Mouse (Mus musculus): ENCODE measurements around the gene Casq1. TPM values are rescaled to one million over a fixed set of nuclear protein-coding genes. Genes with fewer than 3 reads are reported as not detected.
A peak's percentile ranks its signal among the peaks of the same experiment; 100 is the strongest.

Gene Casq1
- polyA plus RNA-seq, 1 experiment from 2014 or later: 0.99 TPM

DNA sequence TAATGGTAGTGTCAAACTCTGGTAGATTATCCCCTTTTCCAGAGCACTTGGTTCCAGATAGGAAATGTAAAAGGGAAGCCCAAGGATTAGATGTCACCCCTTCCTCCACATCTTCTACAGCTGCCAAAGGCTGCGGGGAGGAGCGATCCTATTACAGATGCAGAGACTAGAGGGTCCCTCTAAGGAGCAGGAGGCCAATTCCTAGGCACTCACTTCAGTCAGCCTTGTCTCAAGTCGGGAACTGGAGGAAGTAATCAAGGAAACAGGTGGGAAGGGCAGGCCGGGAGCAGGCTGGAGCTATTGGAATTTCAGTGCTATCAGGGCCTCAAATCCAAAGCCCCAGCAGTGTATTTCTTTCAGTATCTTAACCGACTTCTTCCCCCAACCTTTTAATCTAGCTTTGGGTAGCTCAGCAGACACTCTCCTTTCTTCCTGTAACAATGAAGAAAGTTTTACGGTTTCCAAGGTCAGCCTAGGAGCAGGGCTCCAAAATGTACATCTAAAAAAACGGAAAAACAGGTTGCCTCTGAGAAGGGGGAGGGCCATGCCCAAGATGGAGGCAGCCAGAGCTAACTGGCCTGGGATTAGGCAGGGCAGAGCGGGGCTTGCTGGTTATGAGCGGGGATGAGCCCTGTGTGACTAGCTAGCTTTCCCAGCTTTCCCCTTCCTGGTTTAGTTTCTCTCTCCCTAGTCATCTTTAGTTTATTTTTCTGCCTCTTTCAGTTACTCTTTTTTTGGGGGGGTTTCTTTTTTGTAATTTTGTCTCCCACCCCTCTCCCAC lies 15.4 kb downstream of the Casq1 start:
- no peaks in the 10 kb centered on the region for H3K9me3 ChIP-seq
- H3K27ac ChIP-seq: peak overlapping the region; percentile 96
- 8% methylated on average over 9 of the region's 9 CpGs for WGBS
- peak overlapping the region; percentile 85 for H3K4me3 ChIP-seq
- peaks cover 31% of the 10 kb centered on the region for H3K36me3 ChIP-seq (replicated peaks)
- H3K4me1 ChIP-seq: peaks cover 82% of the 10 kb centered on the region
- no peak for DNase-seq (ENCODE audit: extremely low spot score, low spot score)
- no peaks in the 10 kb centered on the region for H3K27me3 ChIP-seq (ENCODE audit: poor library complexity, severe bottlenecking)

- peak overlapping the region; percentile 96 for H3K27ac ChIP-seq
- H3K27me3 ChIP-seq (ENCODE audit: poor library complexity, severe bottlenecking): no peaks in the 10 kb centered on the region
- peaks cover 37% of the 10 kb centered on the region for H3K36me3 ChIP-seq (replicated peaks)
- DNase-seq (ENCODE audit: extremely low spot score, low spot score): peak; percentile 42
- peaks cover 82% of the 10 kb centered on the region for H3K4me1 ChIP-seq
- peak overlapping the region; percentile 85 for H3K4me3 ChIP-seq
- H3K9me3 ChIP-seq: no peaks in the 10 kb centered on the region
- WGBS: 5% methylated on average over 4 of the region's 4 CpGs
Measured at GRCm38 (mm10) chr1:172203566-172203965, 16.1 kb downstream of the Casq1 start.

DNA sequence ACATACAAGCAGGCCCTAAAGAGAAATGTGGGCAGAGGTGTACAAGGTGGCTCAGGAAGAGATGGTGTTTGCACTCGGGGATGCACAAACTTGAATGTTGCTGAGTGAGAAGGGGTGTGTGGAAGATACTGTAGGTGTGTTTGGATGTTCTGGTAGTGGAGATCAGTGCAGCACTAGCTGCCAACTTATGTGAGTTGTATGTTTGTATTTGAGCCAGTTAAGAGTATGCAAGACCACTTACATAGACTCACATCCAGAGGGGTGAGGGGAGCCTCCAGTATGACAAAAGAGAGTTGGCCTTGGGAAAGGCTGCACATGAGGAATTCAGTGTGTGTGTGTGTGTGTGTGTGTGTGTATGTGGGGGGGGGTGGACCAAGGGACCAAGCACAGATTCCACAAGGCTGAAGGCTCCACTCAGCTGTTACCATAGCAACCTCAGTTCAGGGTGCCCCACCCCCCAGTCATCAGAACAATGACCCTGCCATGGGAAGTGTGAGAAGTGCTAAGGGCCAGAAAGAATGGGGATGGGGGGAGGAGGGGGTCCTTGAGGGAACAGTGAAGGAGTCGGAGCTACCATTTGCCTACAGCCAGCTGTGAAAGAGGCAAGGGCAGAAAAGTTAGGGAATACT lies 16.7 kb downstream of the Casq1 start:
- H3K27me3 ChIP-seq (ENCODE audit: poor library complexity, severe bottlenecking): no peaks in the 10 kb centered on the region
- H3K27ac ChIP-seq: peak overlapping the region; percentile 96
- peaks cover 42% of the 10 kb centered on the region for H3K36me3 ChIP-seq (replicated peaks)
- H3K4me1 ChIP-seq: peaks cover 82% of the 10 kb centered on the region
- DNase-seq (ENCODE audit: extremely low spot score, low spot score): peak; percentile 91
- H3K4me3 ChIP-seq: peak overlapping the region; percentile 85
- 13% methylated on average over 2 of the region's 2 CpGs for WGBS
- H3K9me3 ChIP-seq: no peaks in the 10 kb centered on the region

DNA sequence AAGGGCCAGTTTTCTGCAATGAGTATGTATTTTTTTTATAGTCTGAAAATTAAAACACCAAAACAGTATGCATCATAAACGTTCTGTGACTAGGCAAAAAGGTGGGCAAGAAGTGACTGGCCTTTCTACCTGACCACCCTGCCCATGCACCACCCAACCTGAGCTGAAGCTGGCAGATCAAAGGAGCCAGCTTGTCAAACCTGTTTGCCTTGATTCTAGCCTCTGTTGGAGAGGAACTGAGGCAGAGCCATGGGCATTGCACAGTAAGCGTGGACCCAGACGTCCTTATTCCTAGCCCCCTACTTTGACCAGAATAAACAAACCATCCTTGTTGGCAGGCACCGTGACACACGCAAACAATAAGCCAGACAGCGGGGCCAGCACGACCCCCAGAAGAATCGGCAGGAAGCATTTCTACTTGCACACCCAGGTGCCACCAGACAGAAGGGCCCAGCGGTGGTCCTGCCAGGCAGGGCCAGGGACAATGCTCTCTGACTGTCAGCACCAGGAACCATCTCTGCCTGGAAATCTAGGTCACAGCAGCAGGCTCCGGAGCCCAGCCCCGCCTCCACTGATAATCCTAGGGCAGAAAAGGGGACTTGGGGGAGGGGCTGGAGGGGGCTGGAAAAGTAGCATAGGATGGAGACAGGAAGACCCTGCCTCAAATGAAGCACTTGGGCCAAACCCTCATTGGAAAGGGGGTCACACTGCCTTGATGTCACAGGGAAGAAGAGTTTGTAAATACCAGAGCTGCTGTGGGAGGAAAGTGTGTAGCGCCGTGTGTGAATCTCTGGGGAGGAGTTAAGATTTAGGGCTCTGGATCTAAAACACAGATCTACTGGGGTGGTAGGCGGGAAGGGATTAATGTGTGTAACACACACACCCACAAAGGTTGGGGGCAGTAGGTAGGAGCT lies 17.4 kb downstream of the Casq1 start:
- 9% methylated on average over 14 of the region's 14 CpGs for WGBS
- H3K4me3 ChIP-seq: peak overlapping the region; percentile 85
- no peaks in the 10 kb centered on the region for H3K27me3 ChIP-seq (ENCODE audit: poor library complexity, severe bottlenecking)
- peaks cover 76% of the 10 kb centered on the region for H3K4me1 ChIP-seq
- no peaks in the 10 kb centered on the region for H3K9me3 ChIP-seq
- H3K36me3 ChIP-seq (replicated peaks): peaks cover 50% of the 10 kb centered on the region
- peak; percentile 71 for DNase-seq (ENCODE audit: extremely low spot score, low spot score)
- peak overlapping the region; percentile 96 for H3K27ac ChIP-seq

GRCm38 (mm10) chr1:172200871-172201447 lies 18.7 kb downstream of the Casq1 start:
- Histone ChIP-seq H3K36me3 (replicated peaks) (peaks cover 63% of the 10 kb centered on the region), H3K27me3 (ENCODE audit: poor library complexity, severe bottlenecking) (no peaks in the 10 kb centered on the region), H3K4me3 (peak overlapping the region; percentile 85), H3K9me3 (no peaks in the 10 kb centered on the region), H3K4me1 (peaks cover 65% of the 10 kb centered on the region), H3K27ac (peak overlapping the region; percentile 96)
- DNase-seq (ENCODE audit: extremely low spot score, low spot score): peak; percentile 67
- 28% methylated on average over 7 of the region's 7 CpGs for WGBS

DNA sequence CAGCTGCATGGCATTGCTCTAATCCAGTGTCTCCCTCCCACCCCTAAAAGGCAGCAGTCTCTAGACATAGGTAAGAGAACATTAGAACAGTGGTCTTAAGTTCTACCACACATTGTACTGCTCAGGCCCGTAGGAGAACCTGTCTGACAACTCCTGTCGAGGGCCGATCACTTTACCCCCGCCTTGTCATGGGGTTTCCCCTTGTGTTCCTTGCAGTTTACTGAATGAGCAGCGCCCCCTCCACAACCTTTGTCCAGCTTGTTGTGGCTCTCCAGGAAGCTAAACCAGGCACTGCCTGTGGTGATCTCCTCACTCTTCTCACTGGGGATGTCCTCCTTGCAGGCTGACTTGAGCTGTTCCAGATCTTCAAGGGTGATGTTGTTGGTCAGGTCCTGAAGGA lies 19.5 kb downstream of the Casq1 start:
- H3K27ac ChIP-seq: peak overlapping the region; percentile 96
- no peaks in the 10 kb centered on the region for H3K9me3 ChIP-seq
- no peaks in the 10 kb centered on the region for H3K27me3 ChIP-seq (ENCODE audit: poor library complexity, severe bottlenecking)
- WGBS: 81% methylated on average over 5 of the region's 5 CpGs
- peak overlapping the region; percentile 85 for H3K4me3 ChIP-seq
- H3K36me3 ChIP-seq (replicated peaks): peaks cover 71% of the 10 kb centered on the region
- H3K4me1 ChIP-seq: peaks cover 57% of the 10 kb centered on the region
- no peak for DNase-seq (ENCODE audit: extremely low spot score, low spot score)

DNA sequence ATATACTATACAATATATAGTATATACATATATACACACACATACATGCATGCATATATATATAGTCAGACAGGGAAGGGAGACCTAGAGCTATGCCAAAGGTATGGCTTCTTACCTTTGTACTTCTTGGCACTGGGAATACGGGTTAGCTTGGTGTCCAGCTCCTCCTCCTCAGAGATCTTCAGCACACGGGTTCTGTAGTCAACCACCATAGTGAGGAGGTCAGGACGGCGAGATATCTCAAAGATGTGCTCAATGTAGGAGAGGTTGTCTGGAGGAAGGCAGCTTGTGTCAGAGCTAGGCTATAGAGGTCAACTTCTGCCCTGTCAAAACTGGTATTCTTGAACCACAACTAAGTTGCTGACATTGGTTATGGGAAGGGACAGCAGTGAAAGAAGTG lies 20.7 kb downstream of the Casq1 start:
- no peak for DNase-seq (ENCODE audit: extremely low spot score, low spot score)
- H3K36me3 ChIP-seq (replicated peaks): peaks cover 82% of the 10 kb centered on the region
- H3K4me3 ChIP-seq: no peak overlapping the region
- no peak overlapping the region for H3K27ac ChIP-seq
- H3K27me3 ChIP-seq (ENCODE audit: poor library complexity, severe bottlenecking): no peaks in the 10 kb centered on the region
- no peaks in the 10 kb centered on the region for H3K9me3 ChIP-seq
- 91% methylated on average over 4 of the region's 4 CpGs for WGBS
- H3K4me1 ChIP-seq: peaks cover 53% of the 10 kb centered on the region

DNA sequence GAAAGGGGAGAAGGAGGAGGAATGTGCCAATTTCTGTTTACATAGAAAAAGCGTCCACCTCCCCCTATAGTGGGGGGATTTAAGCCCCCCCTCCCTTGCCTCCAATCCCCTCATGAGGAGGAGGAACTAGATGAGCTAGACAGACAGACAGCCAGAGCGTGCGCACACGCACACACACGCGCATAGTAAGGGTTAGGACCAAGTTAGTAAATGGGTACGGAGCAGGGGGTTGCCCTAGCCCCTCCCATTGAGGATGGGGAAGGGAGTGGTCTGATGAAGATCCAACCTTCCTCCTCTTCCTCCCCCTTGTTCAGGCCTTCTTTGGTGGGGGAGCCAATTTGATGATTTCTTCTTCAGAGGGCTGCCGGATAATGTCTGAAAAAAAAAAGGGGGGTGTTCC lies 21.4 kb downstream of the Casq1 start:
- Histone ChIP-seq H3K27me3 (ENCODE audit: poor library complexity, severe bottlenecking) (no peaks in the 10 kb centered on the region), H3K9me3 (no peaks in the 10 kb centered on the region), H3K36me3 (replicated peaks) (peaks cover 89% of the 10 kb centered on the region), H3K27ac (no peak overlapping the region), H3K4me1 (peaks cover 47% of the 10 kb centered on the region), H3K4me3 (no peak overlapping the region)
- WGBS: 94% methylated on average over 8 of the region's 8 CpGs
- DNase-seq (ENCODE audit: extremely low spot score, low spot score): no peak

DNA sequence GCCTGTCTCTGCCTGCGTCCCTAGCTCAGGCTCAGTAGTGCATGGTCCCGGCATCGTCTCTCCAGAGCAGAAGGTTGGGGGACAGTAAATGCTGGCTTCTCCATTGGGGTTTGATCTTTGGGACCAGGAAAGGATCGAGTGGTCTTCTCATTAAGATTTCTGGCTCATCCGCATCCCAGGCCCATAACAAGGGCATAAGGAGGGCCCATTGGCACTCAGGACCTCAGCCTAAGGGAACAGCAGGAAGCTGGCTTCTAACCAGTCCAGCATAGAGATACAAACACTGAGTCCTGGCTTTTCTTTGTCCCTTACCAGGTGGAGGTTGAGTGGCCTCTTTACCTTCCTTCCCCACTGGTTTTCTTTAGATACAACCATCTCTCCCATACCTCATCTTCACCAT lies 21.8 kb downstream of the Casq1 start:
- DNase-seq (ENCODE audit: extremely low spot score, low spot score): no peak
- 0 out of 2 replicates have a peak overlapping the region, but pooled peaks have one; percentile 30 for H3K27ac ChIP-seq
- WGBS: 85% methylated on average over 5 of the region's 5 CpGs
- H3K27me3 ChIP-seq (ENCODE audit: poor library complexity, severe bottlenecking): no peaks in the 10 kb centered on the region
- H3K4me3 ChIP-seq: no peak overlapping the region
- H3K9me3 ChIP-seq: no peaks in the 10 kb centered on the region
- H3K4me1 ChIP-seq: peaks cover 42% of the 10 kb centered on the region
- peaks cover 89% of the 10 kb centered on the region for H3K36me3 ChIP-seq (replicated peaks)

GRCm38 (mm10) chr1:172197146-172197545 lies 22.5 kb downstream of the Casq1 start:
- no peak overlapping the region for H3K4me3 ChIP-seq
- H3K27ac ChIP-seq: no peak overlapping the region
- H3K36me3 ChIP-seq (replicated peaks): peaks cover 95% of the 10 kb centered on the region
- no peaks in the 10 kb centered on the region for H3K27me3 ChIP-seq (ENCODE audit: poor library complexity, severe bottlenecking)
- H3K4me1 ChIP-seq: peaks cover 35% of the 10 kb centered on the region
- no peaks in the 10 kb centered on the region for H3K9me3 ChIP-seq
- WGBS: 91% methylated on average over 3 of the region's 3 CpGs
- DNase-seq (ENCODE audit: extremely low spot score, low spot score): no peak

- WGBS: 87% methylated on average over 8 of the region's 8 CpGs
- H3K27ac ChIP-seq: 0 out of 2 replicates have a peak overlapping the region, but pooled peaks have one; percentile 40
Measured at GRCm38 (mm10) chr1:172194435-172194834, 25.2 kb downstream of the Casq1 start.

GRCm38 (mm10) chr1:172192217-172192616 lies 27.5 kb downstream of the Casq1 start:
- H3K4me3 ChIP-seq: no peak overlapping the region
- H3K9me3 ChIP-seq: no peaks in the 10 kb centered on the region
- H3K27ac ChIP-seq: no peak overlapping the region
- H3K36me3 ChIP-seq (replicated peaks): peaks cover 96% of the 10 kb centered on the region
- DNase-seq (ENCODE audit: extremely low spot score, low spot score): no peak
- H3K27me3 ChIP-seq (ENCODE audit: poor library complexity, severe bottlenecking): no peaks in the 10 kb centered on the region
- WGBS: 95% methylated on average over 3 of the region's 3 CpGs
- peaks cover 8% of the 10 kb centered on the region; the same call in 1 of the 2 replicates for H3K4me1 ChIP-seq

More at GRCm38 (mm10) chr1:172194435-172194834, 25.2 kb downstream of the Casq1 start:
- H3K27me3 ChIP-seq (ENCODE audit: poor library complexity, severe bottlenecking): no peaks in the 10 kb centered on the region
- DNase-seq (ENCODE audit: extremely low spot score, low spot score): no peak
- H3K36me3 ChIP-seq (replicated peaks): peaks cover 95% of the 10 kb centered on the region
- H3K4me3 ChIP-seq: no peak overlapping the region
- no peaks in the 10 kb centered on the region for H3K9me3 ChIP-seq
- H3K4me1 ChIP-seq: peaks cover 8% of the 10 kb centered on the region; the same call in 1 of the 2 replicates

Measured in forebrain, embryonic 10.5 days (tissue).